Comparison of ENCODE assay signal across 7 mouse cellular contexts in the genomic region with DNA sequence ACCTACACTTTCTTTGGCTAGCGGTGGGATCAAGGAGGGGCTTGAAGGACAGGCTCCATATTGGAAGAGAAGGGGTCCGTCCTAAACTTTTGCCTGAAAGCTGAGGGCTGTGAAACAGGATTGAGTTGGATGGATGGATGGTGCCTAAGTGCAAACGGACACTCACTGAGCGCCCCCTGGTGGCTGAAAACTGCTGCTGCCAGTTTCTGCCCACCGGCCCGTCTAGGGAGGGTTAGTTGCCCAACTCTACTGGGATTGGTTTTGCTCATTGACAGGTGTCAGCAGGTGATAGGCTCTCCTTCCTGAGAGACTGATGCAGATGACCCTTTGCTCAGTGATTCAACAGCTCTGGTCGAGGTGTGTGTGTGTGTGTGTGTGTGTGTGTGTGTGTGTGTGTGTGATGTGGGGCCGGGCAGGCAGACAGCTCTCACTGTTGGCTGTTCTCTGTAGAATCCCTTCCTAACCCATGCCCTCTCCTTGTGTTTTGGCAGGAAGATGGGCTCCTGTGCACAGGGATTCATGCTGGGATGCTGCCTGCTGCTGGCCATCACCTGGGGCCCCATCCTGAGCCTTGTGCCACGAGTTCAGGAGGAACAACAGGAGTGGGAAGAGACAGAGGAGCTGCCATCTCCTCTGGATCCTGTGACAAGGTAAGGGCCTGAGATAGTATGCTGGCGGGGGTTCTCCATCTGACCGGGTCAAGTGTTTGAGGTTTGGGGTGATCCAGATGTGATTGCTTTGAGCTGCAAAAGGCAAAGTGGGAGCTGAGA. TPM values are rescaled to one million over a fixed set of nuclear protein-coding genes. Genes with fewer than 3 reads are reported as not detected.
DNase-seq lines count a peak whose midpoint lies in the region; ATAC-seq and TF ChIP-seq lines count a peak whose summit lies in the region.

No protein-coding gene starts in this region.

- H3K36me3 ChIP-seq in spleen, adult 2 months (ENCODE audit: control insufficient read depth, insufficient read depth, low read length): no peaks in the 10 kb centered on the region
- no peaks in the 10 kb centered on the region for H3K36me3 ChIP-seq in lung, embryonic 15.5 days

- H3K4me1 ChIP-seq in spleen, adult 2 months (ENCODE audit: control insufficient read depth, insufficient read depth, insufficient read length): no peaks in the 10 kb centered on the region
- H3K4me1 ChIP-seq in lung, embryonic 15.5 days: peaks cover 17% of the 10 kb centered on the region

- TF ChIP-seq POLR2A in spleen, adult 2 months (IDR thresholded peaks at IDR 0.05; ENCODE audit: low read depth, low read length): no peak

- peak; percentile 33; the same call in 1 of the 2 replicates for ATAC-seq in lung, embryonic 15.5 days (ENCODE audit: borderline replicate concordance, extremely low read depth, low FRiP score, low TSS enrichment)

- peak in 1 of 2 experiments; percentile 45 for DNase-seq in spleen, adult 2 months (ENCODE audit: low read depth in 1 of 2, low spot score in 2 of 2)
- DNase-seq in spleen, adult 12 weeks (ENCODE audit: low spot score): no peak
- peak; percentile 85 for DNase-seq in adrenal gland, postnatal 25 days
- peak; percentile 46 for DNase-seq in forelimb bud, embryonic 11.5 days (ENCODE audit: low read depth, low spot score)
- DNase-seq in kidney, adult 8-10 months: peak; percentile 46 to 71
- peak; percentile 56 to 81 for DNase-seq in spleen, postnatal 10 days (ENCODE audit: low spot score in 2 of 2)

- peak; percentile 88 for TF ChIP-seq CTCF in spleen, adult 2 months (IDR thresholded peaks at IDR 0.05; ENCODE audit: extremely low read depth, insufficient read depth, insufficient read length, insufficient replicate concordance)

- no peak overlapping the region for H3K9ac ChIP-seq in lung, embryonic 15.5 days

- 37% methylated on average over 11 of the region's 11 CpGs for WGBS in spleen, adult 2 months
- WGBS in lung, embryonic 15.5 days: 29% methylated on average over 11 of the region's 11 CpGs

- H3K4me2 ChIP-seq in lung, embryonic 15.5 days: no peak overlapping the region

- no peaks in the 10 kb centered on the region for H3K9me3 ChIP-seq in lung, embryonic 15.5 days

- H3K27ac ChIP-seq in spleen, adult 2 months (ENCODE audit: insufficient read depth, low read length): no peak overlapping the region
- no peak overlapping the region for H3K27ac ChIP-seq in lung, embryonic 15.5 days

- H3K4me3 ChIP-seq in spleen, adult 2 months (ENCODE audit: extremely low read depth, insufficient read depth, insufficient read length): no peak overlapping the region
- no peak overlapping the region for H3K4me3 ChIP-seq in lung, embryonic 15.5 days

- H3K27me3 ChIP-seq in spleen, adult 2 months (ENCODE audit: control insufficient read depth, insufficient read depth, low read length): no peaks in the 10 kb centered on the region
- no peaks in the 10 kb centered on the region for H3K27me3 ChIP-seq in lung, embryonic 15.5 days

RNA-seq across cellular contexts. Expression of a gene that starts 15.4 kb away (rescaled TPM):
- 10.5 and 12.0 TPM in 2 replicates for polyA plus RNA-seq in spleen, adult 2 months (2012; rRNA removed)
- 11.8 and 18.8 TPM in 2 replicates for total RNA-seq in adrenal gland, postnatal 25 days (2021)
- 6.9 and 7.6 TPM in 2 replicates for polyA plus RNA-seq in lung, embryonic 15.5 days (2015; fragmentation: Nextera tagmentation; extraction: Ambion mirVana)

RNA-seq across cellular contexts. Expression of a gene that starts 24.5 kb away (rescaled TPM):
- polyA plus RNA-seq in spleen, adult 2 months (2012; rRNA removed): 42.7 and 50.5 TPM in 2 replicates
- 35.1 and 40.1 TPM in 2 replicates for total RNA-seq in adrenal gland, postnatal 25 days (2021)
- 30.3 and 33.7 TPM in 2 replicates for polyA plus RNA-seq in lung, embryonic 15.5 days (2015; fragmentation: Nextera tagmentation; extraction: Ambion mirVana)

RNA-seq across cellular contexts. Expression of a gene that starts 33.2 kb away (rescaled TPM):
- polyA plus RNA-seq in spleen, adult 2 months (2012; rRNA removed): 13.8 and 19.1 TPM in 2 replicates
- total RNA-seq in adrenal gland, postnatal 25 days (2021): 19.0 and 32.0 TPM in 2 replicates
- polyA plus RNA-seq in lung, embryonic 15.5 days (2015; fragmentation: Nextera tagmentation; extraction: Ambion mirVana): 6.0 and 7.3 TPM in 2 replicates

RNA-seq across cellular contexts. Expression of a gene that starts 41.5 kb away (rescaled TPM):
- polyA plus RNA-seq in spleen, adult 2 months (2012; rRNA removed): 253 and 254 TPM in 2 replicates
- total RNA-seq in adrenal gland, postnatal 25 days (2021): 57.9 and 86.6 TPM in 2 replicates
- 4.9 and 6.9 TPM in 2 replicates for polyA plus RNA-seq in lung, embryonic 15.5 days (2015; fragmentation: Nextera tagmentation; extraction: Ambion mirVana)
